Mouse (Mus musculus): Measurements from ENCODE around the gene Pld3. TPM values are rescaled to one million over a fixed set of nuclear protein-coding genes. Genes with fewer than 3 reads are reported as not detected.

The Pld3 gene
- polyA plus RNA-seq, 1 experiment from 2014 or later, result 49.3 TPM

DNA sequence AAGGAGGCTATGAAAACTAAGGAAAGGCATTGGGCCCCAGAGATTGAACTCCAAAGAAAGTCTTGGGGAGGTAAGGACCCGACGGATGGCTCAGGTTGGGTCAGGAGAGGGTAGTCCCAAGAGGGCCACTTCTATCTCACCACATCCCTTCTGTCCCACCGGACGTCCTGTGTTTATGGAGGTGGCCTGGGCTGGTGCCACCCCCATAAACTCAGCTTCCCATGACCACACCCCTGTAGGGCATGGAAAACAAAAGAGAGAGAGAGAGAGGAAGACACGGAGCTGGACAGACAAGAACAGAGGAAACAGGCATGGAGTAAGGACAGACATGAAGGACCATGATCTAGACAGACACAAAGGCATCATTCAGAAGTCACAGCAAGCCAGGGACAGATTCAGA, 59.6 kb downstream of the Pld3 start:
- Histone ChIP-seq H3K36me3 (replicated peaks; ENCODE audit: insufficient read depth, low read length) (peaks cover 12% of the 10 kb centered on the region), H3K9ac (replicated peaks) (no peak overlapping the region), H3K4me2 (ENCODE audit: low read depth, low read length) (no peak overlapping the region), H3K4me3 (ENCODE audit: low read depth, low read length) (no peak overlapping the region), H3K9me3 (ENCODE audit: low read length) (no peaks in the 10 kb centered on the region), H3K4me1 (ENCODE audit: insufficient read depth) (peaks cover 35% of the 10 kb centered on the region), H3K27ac (ENCODE audit: low read depth) (no peak overlapping the region), H3K27me3 (ENCODE audit: insufficient read depth, low read length) (no peaks in the 10 kb centered on the region)
- TF ChIP-seq CTCF (IDR thresholded peaks at IDR 0.05; ENCODE audit: low read depth) (no peak), EP300 (IDR thresholded peaks at IDR 0.05; ENCODE audit: low read depth) (no peak)
- DNase-seq (no peak), ATAC-seq (no peak)
- WGBS (ENCODE audit: insufficient replicate concordance), result 67% methylated on average over 5 of the region's 5 CpGs

DNA sequence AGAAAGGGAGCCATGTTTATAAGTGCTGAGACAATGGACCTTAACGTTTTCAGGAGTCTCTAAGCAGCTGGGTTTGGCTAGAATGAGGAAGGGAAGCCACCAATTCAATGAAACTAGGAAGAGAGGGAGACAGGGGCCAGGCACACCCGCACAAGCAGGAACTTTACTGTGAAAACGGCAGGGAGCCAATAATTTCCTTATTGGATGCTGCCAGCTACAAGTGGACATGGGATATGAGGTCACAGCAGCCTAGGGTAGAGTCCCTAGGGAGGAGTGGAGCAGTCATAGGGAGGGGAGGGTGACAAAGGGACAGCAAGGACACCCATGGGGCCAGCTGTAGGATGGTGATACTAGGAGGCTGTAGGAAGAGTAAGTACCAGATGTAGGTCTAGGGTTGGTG, 60.0 kb downstream of the Pld3 start:
- DNase-seq, result no peak
- Histone ChIP-seq H3K27me3 (ENCODE audit: insufficient read depth, low read length) (no peaks in the 10 kb centered on the region), H3K36me3 (replicated peaks; ENCODE audit: insufficient read depth, low read length) (peaks cover 12% of the 10 kb centered on the region), H3K4me2 (ENCODE audit: low read depth, low read length) (no peak overlapping the region), H3K4me1 (ENCODE audit: insufficient read depth) (peaks cover 39% of the 10 kb centered on the region), H3K4me3 (ENCODE audit: low read depth, low read length) (no peak overlapping the region), H3K9me3 (ENCODE audit: low read length) (no peaks in the 10 kb centered on the region), H3K9ac (replicated peaks) (no peak overlapping the region), H3K27ac (ENCODE audit: low read depth) (no peak overlapping the region)
- TF ChIP-seq EP300 (IDR thresholded peaks at IDR 0.05; ENCODE audit: low read depth) (no peak), CTCF (IDR thresholded peaks at IDR 0.05; ENCODE audit: low read depth) (no peak)
- WGBS (ENCODE audit: insufficient replicate concordance), result 48% methylated on average over 3 of the region's 3 CpGs
- ATAC-seq, result no peak

DNA sequence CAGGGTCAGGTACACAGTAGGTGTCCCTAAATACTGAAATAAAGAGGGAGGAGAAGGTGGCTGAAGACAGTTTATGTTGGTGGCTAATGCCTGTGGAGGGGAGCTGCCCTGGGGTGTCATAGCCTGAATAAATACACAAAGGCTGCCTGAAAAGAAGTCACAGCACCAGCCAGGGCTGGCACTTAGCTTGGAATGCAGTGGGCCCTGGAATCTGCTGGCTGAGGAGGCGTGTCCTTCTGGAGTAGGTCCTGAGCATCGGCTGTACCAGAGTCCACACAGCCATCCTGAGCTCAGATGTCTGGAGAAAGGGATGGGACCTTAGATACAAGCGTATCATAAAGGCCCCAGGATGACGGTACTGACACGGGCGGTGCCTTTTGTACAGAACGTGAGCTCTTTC, 61.2 kb downstream of the Pld3 start:
- peak overlapping the region; percentile 79 for H3K27ac ChIP-seq (ENCODE audit: low read depth)
- no peaks in the 10 kb centered on the region for H3K9me3 ChIP-seq (ENCODE audit: low read length)
- peaks cover 41% of the 10 kb centered on the region for H3K4me1 ChIP-seq (ENCODE audit: insufficient read depth)
- TF ChIP-seq CTCF (IDR thresholded peaks at IDR 0.05; ENCODE audit: low read depth) (no peak), EP300 (IDR thresholded peaks at IDR 0.05; ENCODE audit: low read depth) (no peak)
- 77% methylated on average over 7 of the region's 7 CpGs for WGBS (ENCODE audit: insufficient replicate concordance)
- ATAC-seq, result no peak
- no peak overlapping the region for H3K4me3 ChIP-seq (ENCODE audit: low read depth, low read length)
- no peaks in the 10 kb centered on the region for H3K27me3 ChIP-seq (ENCODE audit: insufficient read depth, low read length)
- peaks cover 12% of the 10 kb centered on the region for H3K36me3 ChIP-seq (replicated peaks; ENCODE audit: insufficient read depth, low read length)
- no peak overlapping the region; the same call in 1 of the 2 replicates for H3K9ac ChIP-seq (replicated peaks)
- peak overlapping the region; percentile 29; the same call in 1 of the 2 replicates for H3K4me2 ChIP-seq (ENCODE audit: low read depth, low read length)
- DNase-seq, result peak; percentile 14

DNA sequence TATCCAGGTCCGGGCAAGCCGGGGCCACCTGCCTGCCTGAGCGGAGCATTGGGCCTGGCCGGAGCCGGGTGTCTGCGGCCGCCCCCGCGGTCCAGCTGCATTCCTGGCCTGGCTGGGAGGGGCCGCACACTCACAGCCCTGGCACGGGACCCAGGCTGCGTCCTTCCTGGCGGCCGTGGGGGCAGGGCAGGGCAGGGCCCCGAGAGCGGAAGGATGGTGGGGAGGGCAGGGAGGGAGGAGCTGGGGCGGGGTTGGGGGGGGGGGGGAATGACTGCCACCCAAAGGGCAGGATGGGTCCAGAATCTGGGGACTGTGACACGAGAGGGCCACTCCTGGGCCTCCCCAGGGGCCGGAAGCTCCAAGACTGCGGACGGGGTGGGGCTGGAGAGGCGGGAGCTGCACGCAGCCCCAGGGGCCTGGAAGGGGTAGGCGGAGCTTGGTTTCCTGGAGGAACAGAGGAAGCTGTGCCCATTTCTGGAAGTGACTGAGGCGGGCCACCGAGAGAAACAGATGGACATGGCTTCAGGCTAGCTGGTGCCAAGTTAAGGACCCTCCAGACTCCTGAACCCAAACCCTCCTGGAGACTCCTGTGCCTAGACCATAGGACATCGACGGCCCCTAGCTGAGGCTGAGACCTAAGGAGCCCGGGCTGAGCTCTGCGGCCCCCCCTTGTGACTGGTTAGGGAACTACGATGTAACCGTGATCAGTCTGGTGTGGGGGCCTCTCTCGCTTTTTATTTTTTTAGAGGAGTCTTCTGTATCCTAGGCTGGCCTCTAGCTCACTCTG, 62.3 kb downstream of the Pld3 start:
- peaks cover 12% of the 10 kb centered on the region for H3K36me3 ChIP-seq (replicated peaks; ENCODE audit: insufficient read depth, low read length)
- H3K27me3 ChIP-seq (ENCODE audit: insufficient read depth, low read length), result no peaks in the 10 kb centered on the region
- peak overlapping the region; percentile 48 for H3K4me3 ChIP-seq (ENCODE audit: low read depth, low read length)
- H3K4me2 ChIP-seq (ENCODE audit: low read depth, low read length), result peak overlapping the region; percentile 79
- peak; percentile 88 for TF ChIP-seq CTCF (IDR thresholded peaks at IDR 0.05; ENCODE audit: low read depth)
- 0 out of 2 replicates have a peak, but pooled peaks have one; percentile 21 for TF ChIP-seq EP300 (IDR thresholded peaks at IDR 0.05; ENCODE audit: low read depth)
- ATAC-seq (peak; percentile 78), DNase-seq (peak; percentile 93)
- H3K4me1 ChIP-seq (ENCODE audit: insufficient read depth), result peaks cover 41% of the 10 kb centered on the region
- H3K9me3 ChIP-seq (ENCODE audit: low read length), result no peaks in the 10 kb centered on the region
- H3K9ac ChIP-seq (replicated peaks), result peak overlapping the region; percentile 63
- WGBS (ENCODE audit: insufficient replicate concordance), result under 1% methylated on average over 28 of the region's 33 CpGs
- H3K27ac ChIP-seq (ENCODE audit: low read depth), result peak overlapping the region; percentile 79

DNA sequence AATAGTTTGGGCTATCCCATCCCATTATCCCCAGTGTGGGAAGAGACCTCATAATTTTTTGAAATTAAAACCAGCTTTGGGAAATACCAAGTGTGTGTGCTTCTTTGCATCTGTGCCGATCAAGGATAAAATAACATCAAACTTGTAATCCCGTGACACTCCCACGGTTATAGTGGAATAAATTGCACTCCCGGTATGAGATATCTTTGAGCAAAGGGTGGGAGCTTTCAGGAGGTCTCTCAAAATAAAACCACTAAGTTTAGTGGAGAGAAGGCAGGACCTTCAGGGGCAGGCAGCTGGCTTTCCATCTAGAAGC, 62.8 kb downstream of the Pld3 start:
- Histone ChIP-seq H3K4me1 (ENCODE audit: insufficient read depth) (peaks cover 47% of the 10 kb centered on the region), H3K4me2 (ENCODE audit: low read depth, low read length) (peak overlapping the region; percentile 79), H3K4me3 (ENCODE audit: low read depth, low read length) (peak overlapping the region; percentile 48), H3K9ac (replicated peaks) (peak overlapping the region; percentile 63), H3K27me3 (ENCODE audit: insufficient read depth, low read length) (no peaks in the 10 kb centered on the region), H3K27ac (ENCODE audit: low read depth) (peak overlapping the region; percentile 79), H3K9me3 (ENCODE audit: low read length) (no peaks in the 10 kb centered on the region), H3K36me3 (replicated peaks; ENCODE audit: insufficient read depth, low read length) (peaks cover 12% of the 10 kb centered on the region)
- DNase-seq (no peak), ATAC-seq (no peak)
- 0 out of 2 replicates have a peak, but pooled peaks have one; percentile 2 for TF ChIP-seq EP300 (IDR thresholded peaks at IDR 0.05; ENCODE audit: low read depth)
- TF ChIP-seq CTCF (IDR thresholded peaks at IDR 0.05; ENCODE audit: low read depth), result no peak
- WGBS (ENCODE audit: insufficient replicate concordance), result 35% methylated on average over 4 of the region's 4 CpGs

DNA sequence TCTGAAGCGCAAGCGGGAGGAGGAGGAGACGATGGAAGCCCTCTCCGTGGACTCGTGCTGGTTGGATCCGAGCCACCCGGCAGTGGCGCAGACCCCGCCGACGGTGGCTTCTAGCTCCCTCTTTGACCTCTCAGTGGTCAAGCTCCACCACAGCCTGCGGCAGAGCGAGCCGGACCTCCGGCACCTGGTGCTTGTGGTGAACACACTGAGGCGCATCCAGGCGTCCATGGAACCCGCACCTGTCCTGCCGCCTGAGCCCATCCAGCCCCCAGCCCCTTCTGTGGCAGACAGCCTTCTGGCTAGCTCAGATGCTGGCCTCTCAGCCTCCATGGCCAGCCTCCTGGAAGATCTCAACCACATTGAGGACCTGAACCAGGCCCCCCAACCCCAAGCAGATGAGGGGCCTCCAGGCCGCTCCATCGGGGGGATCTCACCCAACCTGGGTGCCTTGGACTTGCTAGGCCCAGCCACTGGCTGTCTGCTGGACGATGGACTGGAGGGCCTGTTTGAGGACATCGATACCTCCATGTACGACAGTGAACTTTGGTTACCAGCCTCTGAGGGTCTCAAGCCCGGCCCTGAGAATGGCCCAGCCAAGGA, 63.6 kb downstream of the Pld3 start:
- H3K9ac ChIP-seq (replicated peaks), result no peak overlapping the region

More for the DNA sequence above, 63.6 kb downstream of the Pld3 start:
- peaks cover 51% of the 10 kb centered on the region for H3K4me1 ChIP-seq (ENCODE audit: insufficient read depth)
- TF ChIP-seq EP300 (IDR thresholded peaks at IDR 0.05; ENCODE audit: low read depth) (no peak), CTCF (IDR thresholded peaks at IDR 0.05; ENCODE audit: low read depth) (no peak)
- no peak overlapping the region for H3K4me3 ChIP-seq (ENCODE audit: low read depth, low read length)
- H3K36me3 ChIP-seq (replicated peaks; ENCODE audit: insufficient read depth, low read length), result peaks cover 12% of the 10 kb centered on the region
- DNase-seq (peak; percentile 16), ATAC-seq (no peak)
- H3K27ac ChIP-seq (ENCODE audit: low read depth), result no peak overlapping the region
- H3K4me2 ChIP-seq (ENCODE audit: low read depth, low read length), result peak overlapping the region; percentile 79
- no peaks in the 10 kb centered on the region for H3K9me3 ChIP-seq (ENCODE audit: low read length)
- 86% methylated on average over 25 of the region's 25 CpGs for WGBS (ENCODE audit: insufficient replicate concordance)
- no peaks in the 10 kb centered on the region for H3K27me3 ChIP-seq (ENCODE audit: insufficient read depth, low read length)
